Comparison of ENCODE assay signal across 17 mouse cellular contexts in genomic region chr1:176821929-176822328, GRCm38 (mm10). TPM values are rescaled to one million over a fixed set of nuclear protein-coding genes. Genes with fewer than 3 reads are reported as not detected.
DNase-seq lines count a peak whose midpoint lies in the region; ATAC-seq and TF ChIP-seq lines count a peak whose summit lies in the region.
"Had no signal": no experiment of that assay in that cellular context is flagged by ENCODE, and none has a peak within 500 bp of the region (broad histone marks: within the 10 kb centered on the region; RNA-seq: fewer than 3 reads in every experiment).

No protein-coding gene starts in this region.

- H3K9ac ChIP-seq in heart, embryonic 14.5 days (ENCODE audit: low read length) = no peak overlapping the region
- no peak overlapping the region for H3K9ac ChIP-seq in heart, adult 2 months (ENCODE audit: low read depth, low read length)
- H3K9ac ChIP-seq in liver, embryonic 14.5 days (replicated peaks) = no peak overlapping the region
- H3K9ac ChIP-seq: limb, embryonic 12.5 days had no signal

- H3K4me1 ChIP-seq in heart, embryonic 14.5 days (ENCODE audit: control insufficient read depth in 2 of 2, insufficient read depth in 2 of 2, low read length in 2 of 2) = peaks cover 18 to 45% of the 10 kb centered on the region in 2 experiments
- peaks cover 14% of the 10 kb centered on the region for H3K4me1 ChIP-seq in heart, adult 2 months (ENCODE audit: control insufficient read depth, insufficient read depth, low read length)
- H3K4me1 ChIP-seq in liver, embryonic 14.5 days (replicated peaks; ENCODE audit: control insufficient read depth in 2 of 2, insufficient read depth in 2 of 2, low read length in 1 of 2) = peaks cover 33 to 61% of the 10 kb centered on the region in 2 experiments
- H3K4me1 ChIP-seq: limb, embryonic 12.5 days had no signal

- H3K4me2 ChIP-seq in heart, embryonic 14.5 days (ENCODE audit: low read length) = peak overlapping the region; percentile 40
- peak overlapping the region; percentile 51 for H3K4me2 ChIP-seq in liver, embryonic 14.5 days (ENCODE audit: low read depth)
- H3K4me2 ChIP-seq: limb, embryonic 12.5 days had no signal

- peak; percentile 80 for ATAC-seq in heart, embryonic 14.5 days (ENCODE audit: insufficient number of reproducible peaks, insufficient read depth, low FRiP score, low read depth)
- ATAC-seq in liver, embryonic 14.5 days (ENCODE audit: insufficient read depth) = peak; percentile 87
- ATAC-seq: hindbrain, postnatal 0 days had no signal

- WGBS in heart, embryonic 14.5 days = 5% methylated on average over 1 of the region's 1 CpGs
- WGBS in heart, adult 2 months = 14% methylated on average over 1 of the region's 1 CpGs
- WGBS in liver, embryonic 14.5 days (ENCODE audit: insufficient replicate concordance) = 17% methylated on average over 1 of the region's 1 CpGs

- TF ChIP-seq CTCF in heart, adult 2 months (IDR thresholded peaks at IDR 0.05) = no peak
- TF ChIP-seq CTCF in liver, embryonic 14.5 days (IDR thresholded peaks at IDR 0.05; ENCODE audit: low read depth) = no peak

- peak overlapping the region in 1 of 2 experiments; percentile 37; a peak in 2 of 4 replicates for H3K27ac ChIP-seq in heart, embryonic 14.5 days (replicated peaks in 1 of 2; ENCODE audit: control insufficient read depth in 1 of 2, insufficient read depth in 1 of 2, low read depth in 2 of 2, low read length in 2 of 2)
- no peak overlapping the region for H3K27ac ChIP-seq in heart, adult 2 months
- H3K27ac ChIP-seq in liver, embryonic 14.5 days = no peak overlapping the region
- H3K27ac ChIP-seq: hindbrain, postnatal 0 days; kidney, postnatal 0 days; limb, embryonic 12.5 days had no signal

- DNase-seq in heart, adult 2 months = no peak
- DNase-seq in 416B (ENCODE audit: low read depth) (peak; percentile 92), MEL-GATA-1-ER (ENCODE audit: extremely low read depth, low read depth) (peak; percentile 72)
- peak; percentile 44 to 52 (median 51) for DNase-seq in liver, embryonic 14.5 days (ENCODE audit: low read depth in 3 of 3, low spot score in 3 of 3)
- no peak for DNase-seq in lung, postnatal 4 days
- DNase-seq in cerebellum, postnatal 4 days (ENCODE audit: low spot score in 2 of 2) = no peak
- DNase-seq: adrenal gland, postnatal 10 days; cerebellum, postnatal 36 days; gastrocnemius, postnatal 36 days; layer of hippocampus, postnatal 36 days; right cerebral cortex, postnatal 25 days; thymus, postnatal 14 days had no signal

- intact Hi-C loops in heart, adult 2 months (cut with DNase I) = no loop called here

- no peak overlapping the region for H3K4me3 ChIP-seq in heart, embryonic 14.5 days (ENCODE audit: control insufficient read depth in 1 of 2, insufficient read depth in 1 of 2, low read depth in 1 of 2, low read length in 2 of 2)
- no peak overlapping the region for H3K4me3 ChIP-seq in heart, adult 2 months
- no peak overlapping the region for H3K4me3 ChIP-seq in liver, embryonic 14.5 days (ENCODE audit: insufficient read depth in 1 of 2, low read depth in 2 of 2, low read length in 2 of 2)
- H3K4me3 ChIP-seq: limb, embryonic 12.5 days had no signal

- H3K79me2 ChIP-seq in heart, adult 2 months (replicated peaks; ENCODE audit: control insufficient read depth, insufficient read depth, low read length) = no peaks in the 10 kb centered on the region

- H3K27me3 ChIP-seq in heart, embryonic 14.5 days (ENCODE audit: control insufficient read depth, insufficient read depth, low read length) = no peaks in the 10 kb centered on the region
- no peaks in the 10 kb centered on the region for H3K27me3 ChIP-seq in heart, adult 2 months (ENCODE audit: control insufficient read depth, insufficient read depth, low read length)
- H3K27me3 ChIP-seq in liver, embryonic 14.5 days (ENCODE audit: control insufficient read depth, insufficient read depth, low read length) = no peaks in the 10 kb centered on the region
- H3K27me3 ChIP-seq: CH12.LX; limb, embryonic 12.5 days had no signal

- H3K36me3 ChIP-seq in heart, embryonic 14.5 days (ENCODE audit: control insufficient read depth, insufficient read depth, low read length) = no peaks in the 10 kb centered on the region
- peaks cover 2% of the 10 kb centered on the region; the same call in 1 of the 2 replicates for H3K36me3 ChIP-seq in heart, adult 2 months (ENCODE audit: control insufficient read depth, insufficient read depth, low read length)
- no peaks in the 10 kb centered on the region for H3K36me3 ChIP-seq in liver, embryonic 14.5 days (replicated peaks; ENCODE audit: control insufficient read depth, insufficient read depth, low read depth)
- H3K36me3 ChIP-seq: limb, embryonic 12.5 days had no signal

- TF ChIP-seq POLR2A in heart, adult 2 months (IDR thresholded peaks at IDR 0.05; ENCODE audit: insufficient read depth, low read depth, low read length) = no peak

- no peak for TF ChIP-seq EP300 in heart, adult 2 months (IDR thresholded peaks at IDR 0.05; ENCODE audit: insufficient read depth, low read depth, low read length)
- peak; percentile 77 for TF ChIP-seq EP300 in liver, embryonic 14.5 days (IDR thresholded peaks at IDR 0.05; ENCODE audit: low read depth)

- H3K9me3 ChIP-seq in heart, embryonic 14.5 days (ENCODE audit: control insufficient read depth, low read length) = no peaks in the 10 kb centered on the region
- no peaks in the 10 kb centered on the region for H3K9me3 ChIP-seq in liver, embryonic 14.5 days (ENCODE audit: control insufficient read depth, low read length)
- H3K9me3 ChIP-seq: limb, embryonic 12.5 days had no signal

RNA-seq across cellular contexts. Expression of gene Sdccag8, which starts 7.5 kb away (rescaled TPM):
- polyA plus RNA-seq in heart, embryonic 14.5 days (2014; fragmentation: Nextera tagmentation; extraction: Ambion mirVana) = 9.5 and 12.1 TPM in 2 replicates
- 1 to 10 TPM; 3.5 to 4.6 TPM for total RNA-seq in heart, adult 2 months (2021)
- polyA plus RNA-seq in heart, adult 2 months (2012; rRNA removed) = 2.6 and 4.1 TPM in 2 replicates
- 1.2 and 2.7 TPM in 2 replicates for polyA plus RNA-seq in liver, embryonic 14.5 days (2012; rRNA removed)
- polyA plus RNA-seq in liver, embryonic 14.5 days (2014; fragmentation: Nextera tagmentation; extraction: Ambion mirVana) = 4.4 and 5.1 TPM in 2 replicates

RNA-seq across cellular contexts. Expression of gene Cep170, which starts 8.1 kb away (rescaled TPM):
- polyA plus RNA-seq in heart, embryonic 14.5 days (2014; fragmentation: Nextera tagmentation; extraction: Ambion mirVana) = 21.5 and 27.5 TPM in 2 replicates
- total RNA-seq in heart, adult 2 months (2021) = 10 to 100 TPM; 17.8 to 22.9 TPM
- 5.8 and 9.5 TPM in 2 replicates for polyA plus RNA-seq in heart, adult 2 months (2012; rRNA removed)
- polyA plus RNA-seq in liver, embryonic 14.5 days (2012; rRNA removed) = 4.0 and 5.2 TPM in 2 replicates
- 5.5 and 8.9 TPM in 2 replicates for polyA plus RNA-seq in liver, embryonic 14.5 days (2014; fragmentation: Nextera tagmentation; extraction: Ambion mirVana)

Comparison
In these comparisons a context has a peak if more than half of its experiments do, and no peak if none do; other contexts are left out.
1. DNase-seq: peak in 416B (single experiment), MEL-GATA-1-ER (single experiment) and liver, embryonic 14.5 days (3 of 3); none in heart, adult 2 months (0 of 2), lung, postnatal 4 days (0 of 2) and cerebellum, postnatal 4 days (0 of 2).